In genomic region chr11:76008162-76008561, GRCm38 (mm10) we compare ENCODE assay signal across 31 mouse cellular contexts. TPM values are rescaled to one million over a fixed set of nuclear protein-coding genes. Genes with fewer than 3 reads are reported as not detected.
"Had no signal": no experiment of that assay in that cellular context is flagged by ENCODE, and none has a peak within 500 bp of the region (broad histone marks: within the 10 kb centered on the region; RNA-seq: fewer than 3 reads in every experiment).

No protein-coding gene starts in this region.

- H3K9ac ChIP-seq: heart, embryonic 12.5 days; hindbrain, embryonic 12.5 days; hindbrain, embryonic 14.5 days; intestine, embryonic 15.5 days; limb, embryonic 13.5 days; limb, embryonic 15.5 days; liver, embryonic 12.5 days had no signal

- H3K27me3 ChIP-seq: intestine, embryonic 15.5 days; limb, embryonic 13.5 days; limb, embryonic 15.5 days had no signal

- H3K4me1 ChIP-seq: heart, embryonic 10.5 days; heart, embryonic 12.5 days; hindbrain, embryonic 10.5 days; hindbrain, embryonic 12.5 days; intestine, embryonic 15.5 days; limb, embryonic 13.5 days; limb, embryonic 15.5 days; liver, embryonic 12.5 days had no signal

- H3K27ac ChIP-seq: gastrocnemius, adult 2 months; heart, embryonic 10.5 days; hindbrain, embryonic 10.5 days; hindbrain, embryonic 12.5 days; hindbrain, embryonic 14.5 days; intestine, embryonic 15.5 days; limb, embryonic 13.5 days; limb, embryonic 15.5 days; liver, embryonic 12.5 days had no signal

- H3K9me3 ChIP-seq: heart, embryonic 10.5 days; heart, embryonic 12.5 days; hindbrain, embryonic 10.5 days; hindbrain, embryonic 12.5 days; intestine, embryonic 15.5 days; limb, embryonic 13.5 days; limb, embryonic 15.5 days; liver, embryonic 12.5 days had no signal

- H3K36me3 ChIP-seq: heart, embryonic 10.5 days; heart, embryonic 12.5 days; hindbrain, embryonic 10.5 days; hindbrain, embryonic 12.5 days; intestine, embryonic 15.5 days; limb, embryonic 13.5 days; limb, embryonic 15.5 days; liver, embryonic 12.5 days had no signal

- ATAC-seq: hindbrain, embryonic 16.5 days; inflammation-experienced regulatory T-cells, adult 6 months; intestine, embryonic 15.5 days; intestine, postnatal 0 days; liver, embryonic 12.5 days had no signal

- H3K4me2 ChIP-seq: heart, embryonic 12.5 days; hindbrain, embryonic 12.5 days; hindbrain, embryonic 14.5 days; intestine, embryonic 15.5 days; limb, embryonic 13.5 days; limb, embryonic 15.5 days; liver, embryonic 12.5 days had no signal

- H3K4me3 ChIP-seq: gastrocnemius, adult 2 months; heart, embryonic 10.5 days; heart, embryonic 12.5 days; hindbrain, embryonic 10.5 days; hindbrain, embryonic 12.5 days; intestine, embryonic 15.5 days; limb, embryonic 13.5 days; limb, embryonic 15.5 days; liver, embryonic 12.5 days had no signal

- DNase-seq: gastrocnemius, adult 2 months; gastrocnemius, postnatal 10 days; gastrocnemius, postnatal 25 days; heart, adult 18-20 months; heart, postnatal 10 days; heart, postnatal 4 days; kidney, adult 18-20 months; kidney, adult 8-10 months; kidney, postnatal 10 days; kidney, postnatal 25 days; kidney, postnatal 4 days; layer of hippocampus, adult 9-11 months; layer of hippocampus, postnatal 36 days; left cerebral cortex, postnatal 4 days had no signal

RNA-seq across cellular contexts. Expression of gene 1700016K19Rik, which starts 8.4 kb away (rescaled TPM):
- total RNA-seq: gastrocnemius, adult 2 months; gastrocnemius, postnatal 10 days; gastrocnemius, postnatal 25 days; gastrocnemius, postnatal 4 days; granulocyte monocyte progenitor cell, adult 5-6 weeks; heart, adult 8-10 months; heart, postnatal 10 days; heart, postnatal 25 days; heart, postnatal 4 days; liver, adult 2 months had no signal
- polyA plus RNA-seq: heart, embryonic 10.5 days; intestine, postnatal 0 days; liver, embryonic 12.5 days had no signal
